Mouse (Mus musculus) stomach, postnatal 0 days (tissue): ENCODE results near the gene Tada1.

Experiments
- CTCF ChIP-seq: IDR thresholded peaks from 2 replicates; pipeline ENCODE4 v1.5.1; 2016; ENCODE audit warnings: antibody characterized with exemption, low read depth, mild to moderate bottlenecking, moderate library complexity
- EP300 ChIP-seq: optimal IDR thresholded peaks from 2 replicates; pipeline ENCODE3; 2016; ENCODE audit warnings: antibody characterized with exemption

- TF ChIP-seq CTCF (no peak), EP300 (no peak)
Measured at GRCm38 (mm10) chr1:166342060-166342459, 36.8 kb upstream of the Tada1 start.
